Mouse (Mus musculus): ENCODE data around the gene Fbxo42. TPM values are rescaled to one million over a fixed set of nuclear protein-coding genes. Genes with fewer than 3 reads are reported as not detected.
"Not testable (repeated sequence)": the region's sequence is repeated elsewhere in the genome, so short reads cannot be mapped to it uniquely, and the experiment has no call there.

Gene Fbxo42
- total RNA-seq, 2 experiments from 2014 or later = 9.1 to 10.8 TPM

GRCm38 (mm10) chr4:141134031-141134441 lies 13.7 kb upstream of the Fbxo42 start:
- DNase-seq = no peak
- intact Hi-C loops (cut with DNase I; ENCODE audit: low total_unique reads) = no loop called here

GRCm38 (mm10) chr4:141134751-141135530 lies 12.8 kb upstream of the Fbxo42 start:
- intact Hi-C loops (cut with DNase I; ENCODE audit: low total_unique reads) = no loop called here
- peak; percentile 58 for DNase-seq

- no peak for DNase-seq
- intact Hi-C loops (cut with DNase I; ENCODE audit: low total_unique reads) = no loop called here
Observed at GRCm38 (mm10) chr4:141136126-141136525, 11.6 kb upstream of the Fbxo42 start.

- intact Hi-C loops (cut with DNase I; ENCODE audit: low total_unique reads); DNase-seq: not testable (repeated sequence)
Observed at GRCm38 (mm10) chr4:141137740-141138139, 10.0 kb upstream of the Fbxo42 start.

- intact Hi-C loops (cut with DNase I; ENCODE audit: low total_unique reads) = no loop called here
- no peak for DNase-seq
Observed at GRCm38 (mm10) chr4:141138425-141139115, 9.1 kb upstream of the Fbxo42 start.

- intact Hi-C loops (cut with DNase I; ENCODE audit: low total_unique reads) = no loop called here
Observed at GRCm38 (mm10) chr4:141139116-141139970, 8.4 kb upstream of the Fbxo42 start, which contains the start of gene Szrd1. TSS of gene Szrd1 (minus strand) at chr4:141139775.

GRCm38 (mm10) chr4:141140354-141140753 lies 7.4 kb upstream of the Fbxo42 start:
- intact Hi-C loops (cut with DNase I; ENCODE audit: low total_unique reads) = loop anchor here (10.0 kb wide), 2 partner anchors 74 to 124 kb away; partner anchors contain the start of gene Rsg1
- DNase-seq = not testable (repeated sequence)

More at GRCm38 (mm10) chr4:141139116-141139970, 8.4 kb upstream of the Fbxo42 start, which contains the start of gene Szrd1:
- DNase-seq = peak; percentile 99

GRCm38 (mm10) chr4:141140967-141141366 lies 6.7 kb upstream of the Fbxo42 start:
- no peak for DNase-seq
- intact Hi-C loops (cut with DNase I; ENCODE audit: low total_unique reads) = loop anchor here (10.0 kb wide), 2 partner anchors 74 to 124 kb away; partner anchors contain the start of gene Rsg1

- intact Hi-C loops (cut with DNase I; ENCODE audit: low total_unique reads) = loop anchor here (10.0 kb wide), 2 partner anchors 72 to 122 kb away; partner anchors contain the start of gene Rsg1
- DNase-seq = peak; percentile 63
Observed at GRCm38 (mm10) chr4:141142285-141142811, 5.4 kb upstream of the Fbxo42 start.

- not testable (repeated sequence) for DNase-seq
- intact Hi-C loops (cut with DNase I; ENCODE audit: low total_unique reads) = loop anchor here (10.0 kb wide), 2 partner anchors 70 to 120 kb away; partner anchors contain the start of gene Rsg1
Observed at GRCm38 (mm10) chr4:141145124-141145523, 2.6 kb upstream of the Fbxo42 start.

GRCm38 (mm10) chr4:141146491-141147033 lies 1.2 kb upstream of the Fbxo42 start:
- intact Hi-C loops (cut with DNase I; ENCODE audit: low total_unique reads) = loop anchor here (10.0 kb wide), 2 partner anchors 68 to 118 kb away; partner anchors contain the start of gene Rsg1
- no peak for DNase-seq

GRCm38 (mm10) chr4:141148009-141148801 lies 492 bp downstream of the Fbxo42 start:
- DNase-seq = peak; percentile 36
- intact Hi-C loops (cut with DNase I; ENCODE audit: low total_unique reads) = loop anchor here (10.0 kb wide), 2 partner anchors 67 to 117 kb away; partner anchors contain the start of gene Rsg1

- DNase-seq = no peak
- intact Hi-C loops (cut with DNase I; ENCODE audit: low total_unique reads) = loop anchor here (10.0 kb wide), 2 partner anchors 66 to 116 kb away; partner anchors contain the start of gene Rsg1
Observed at GRCm38 (mm10) chr4:141149116-141149515, 1.4 kb downstream of the Fbxo42 start.

GRCm38 (mm10) chr4:141157485-141157884 lies 9.8 kb downstream of the Fbxo42 start:
- no peak for DNase-seq
- intact Hi-C loops (cut with DNase I; ENCODE audit: low total_unique reads) = no loop called here

GRCm38 (mm10) chr4:141158609-141159008 lies 10.9 kb downstream of the Fbxo42 start:
- intact Hi-C loops (cut with DNase I; ENCODE audit: low total_unique reads) = no loop called here
- no peak for DNase-seq

GRCm38 (mm10) chr4:141159093-141159492 lies 11.4 kb downstream of the Fbxo42 start:
- intact Hi-C loops (cut with DNase I; ENCODE audit: low total_unique reads) = no loop called here

GRCm38 (mm10) chr4:141159666-141160065 lies 12.0 kb downstream of the Fbxo42 start:
- intact Hi-C loops (cut with DNase I; ENCODE audit: low total_unique reads) = no loop called here
- no peak for DNase-seq

More at GRCm38 (mm10) chr4:141159093-141159492, 11.4 kb downstream of the Fbxo42 start:
- DNase-seq = no peak

- intact Hi-C loops (cut with DNase I; ENCODE audit: low total_unique reads) = no loop called here
- no peak for DNase-seq
Observed at GRCm38 (mm10) chr4:141160193-141160592, 12.5 kb downstream of the Fbxo42 start.
